Mouse (Mus musculus) kidney, postnatal 10 days (tissue): ENCODE data around the gene Lgals12.

Source experiments
- DNase-seq: peaks from one replicate; pipeline ENCODE4 v3.0.0; 2021; ENCODE audit warnings: mixed read lengths

Gene Lgals12

DNA sequence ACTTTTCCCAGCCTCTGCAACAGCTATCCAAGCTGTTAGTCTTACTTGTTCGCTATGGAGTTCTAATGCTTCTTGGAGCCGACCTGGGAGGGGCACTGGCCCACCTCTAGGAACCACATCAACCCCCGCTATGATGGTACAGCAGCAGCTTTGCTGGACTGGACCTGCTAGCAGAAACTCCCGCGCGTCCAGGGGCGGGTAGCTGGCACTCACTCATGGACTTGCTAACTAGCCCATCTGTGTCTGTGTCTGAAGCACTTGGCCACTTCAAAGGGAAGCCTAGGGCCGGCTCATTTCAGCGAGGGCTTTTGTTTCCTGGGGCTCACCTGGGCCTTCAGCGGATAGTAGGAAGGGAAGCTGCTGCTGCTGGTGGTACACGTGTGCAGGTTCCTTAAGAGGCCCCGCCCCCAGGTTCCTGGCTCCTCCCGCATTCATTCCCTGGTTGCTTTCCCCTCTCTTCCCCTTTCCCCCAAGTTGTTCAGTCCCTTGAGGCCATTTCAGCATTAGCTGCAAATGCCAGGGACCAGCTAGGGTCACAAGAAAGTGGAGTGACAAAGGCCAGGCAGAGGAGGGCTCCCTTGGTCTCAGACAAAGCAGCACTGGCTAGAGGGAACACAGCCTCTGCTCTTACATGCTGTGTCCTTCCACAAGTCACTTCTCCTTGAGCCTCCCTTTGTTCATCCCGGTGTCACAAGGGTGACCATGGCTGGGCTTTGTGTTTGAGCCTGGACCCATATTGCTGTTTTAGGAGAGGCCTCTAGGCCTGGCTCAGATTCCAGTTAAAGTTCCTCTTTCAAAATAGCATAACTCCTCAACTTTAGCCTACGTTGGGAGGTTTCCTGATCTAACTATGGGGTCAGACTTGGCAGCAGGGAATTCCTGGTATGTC is at the start of gene Lgals12:
Gene Lgals12, minus strand, starts transcription at position 393 of the 889 bp plus-strand sequence.
- peak; percentile 41 for DNase-seq

DNA sequence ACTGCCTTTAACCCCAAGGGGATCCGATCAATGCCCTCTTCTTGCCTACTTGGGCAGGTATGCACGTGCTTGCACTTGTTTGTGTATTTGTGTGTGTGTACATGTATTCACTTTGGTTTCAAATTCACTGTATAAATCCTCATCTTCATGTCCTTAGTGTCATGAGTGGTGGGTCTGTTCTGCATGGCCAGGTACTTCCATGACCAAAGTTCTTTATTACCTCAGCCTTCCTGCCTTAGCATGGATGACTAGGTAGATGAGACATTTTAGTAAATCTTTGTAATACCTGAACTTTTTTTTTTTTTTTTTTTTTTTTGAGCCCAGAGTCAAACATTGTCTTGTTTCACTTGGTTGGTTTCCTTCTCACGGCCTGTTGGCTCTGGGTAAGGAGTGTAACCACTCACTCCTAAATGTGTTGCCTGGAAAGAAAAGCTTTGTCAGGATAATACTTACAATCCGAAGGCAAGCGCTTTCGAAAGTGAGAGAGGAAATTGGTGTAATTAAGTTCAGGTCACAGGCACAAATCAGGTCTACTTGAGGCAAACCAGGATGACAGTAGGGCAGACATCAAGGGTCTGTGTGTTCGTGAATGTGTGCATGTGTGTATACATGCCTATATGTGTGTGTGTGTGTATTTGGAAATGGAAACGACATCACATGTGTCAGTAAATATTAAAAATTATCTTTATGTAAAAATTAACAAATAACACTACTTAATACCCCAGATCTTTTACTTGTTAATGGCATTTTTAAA is 42.1 kb upstream of the Lgals12 start:
- DNase-seq, result no peak

GRCm38 (mm10) chr19:7633786-7634185 is 26.8 kb upstream of the Lgals12 start:
- no peak for DNase-seq

DNA sequence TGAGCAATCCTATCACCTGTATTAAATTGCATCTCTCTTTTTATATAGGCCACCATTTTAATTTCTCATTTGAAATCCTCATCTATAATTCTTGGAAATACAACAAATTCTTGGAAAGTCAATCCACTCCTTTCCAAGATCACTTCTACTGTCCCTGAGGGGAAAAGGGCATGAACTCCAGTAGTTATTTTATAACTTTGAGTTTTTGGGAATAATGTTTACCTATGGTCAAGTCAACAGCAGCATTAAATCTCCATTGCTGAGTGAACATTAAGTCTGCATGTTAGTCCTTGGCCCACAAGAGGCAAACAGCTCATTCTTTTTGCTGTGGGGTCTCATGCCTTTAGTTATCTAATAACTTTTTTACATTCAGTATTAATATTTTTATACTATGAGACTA is 26.0 kb upstream of the Lgals12 start:
- DNase-seq, result no peak

- peak; percentile 86 for DNase-seq
Observed at GRCm38 (mm10) chr19:7617696-7618095, 10.7 kb upstream of the Lgals12 start.

DNA sequence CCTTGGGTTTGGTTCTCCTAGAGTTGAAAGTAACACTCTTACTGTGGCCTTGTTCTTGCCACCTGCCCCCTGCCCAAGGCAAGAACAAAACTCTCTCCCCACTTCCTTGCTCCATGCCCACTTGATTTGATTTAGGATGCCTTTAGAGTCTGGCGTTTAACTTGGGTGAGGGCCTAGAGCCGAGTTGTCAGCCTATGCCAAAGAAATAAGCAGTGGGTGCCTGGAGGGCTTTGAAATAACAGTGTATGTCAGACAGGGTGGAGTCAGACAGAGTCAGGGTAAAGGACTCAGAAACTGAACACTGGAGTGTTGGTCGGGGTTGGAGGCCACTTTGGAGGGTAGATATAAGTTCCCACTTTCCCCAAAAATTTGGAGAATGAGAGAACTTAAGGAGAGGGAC is 10.1 kb upstream of the Lgals12 start:
- DNase-seq, result no peak

- DNase-seq, result no peak
Observed at GRCm38 (mm10) chr19:7616231-7616930, 9.4 kb upstream of the Lgals12 start.

- no peak for DNase-seq
Observed at GRCm38 (mm10) chr19:7613151-7613550, 6.2 kb upstream of the Lgals12 start.

- peak; percentile 47 for DNase-seq
Observed at GRCm38 (mm10) chr19:7611942-7612757, 5.2 kb upstream of the Lgals12 start, which contains the start of gene Hrasls5. Gene Hrasls5 (plus strand): TSS chr19:7612541.

DNA sequence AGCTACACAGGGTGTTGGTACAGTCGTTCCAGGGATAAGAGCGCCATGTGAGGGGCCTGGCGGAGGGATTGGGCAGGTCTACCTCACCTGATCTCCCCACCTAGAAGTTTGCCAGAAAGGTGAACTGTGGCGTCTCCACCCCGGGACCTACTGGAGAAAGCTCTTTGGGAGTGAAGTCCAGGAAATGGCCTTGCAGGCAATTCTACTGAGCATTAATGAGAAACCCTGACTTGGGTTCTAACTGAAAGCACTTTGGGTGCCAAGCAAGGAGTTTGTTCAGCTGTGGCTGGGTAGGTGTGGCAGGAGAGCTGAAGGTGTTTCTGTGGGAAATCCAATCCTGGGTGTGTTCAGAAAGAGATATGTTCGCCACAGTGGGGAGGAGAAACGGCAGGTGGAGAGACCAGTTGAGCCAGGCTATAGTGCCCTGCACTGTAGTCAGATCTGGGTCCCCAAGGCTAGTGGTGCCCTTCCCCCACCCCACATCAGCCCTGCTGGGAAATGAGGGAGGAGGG is 753 bp upstream of the Lgals12 start:
- DNase-seq, result no peak

- peak; percentile 90 for DNase-seq
Observed at GRCm38 (mm10) chr19:7605930-7606783, 836 bp downstream of the Lgals12 start.

GRCm38 (mm10) chr19:7605013-7605412 is 2.0 kb downstream of the Lgals12 start:
- no peak for DNase-seq

DNA sequence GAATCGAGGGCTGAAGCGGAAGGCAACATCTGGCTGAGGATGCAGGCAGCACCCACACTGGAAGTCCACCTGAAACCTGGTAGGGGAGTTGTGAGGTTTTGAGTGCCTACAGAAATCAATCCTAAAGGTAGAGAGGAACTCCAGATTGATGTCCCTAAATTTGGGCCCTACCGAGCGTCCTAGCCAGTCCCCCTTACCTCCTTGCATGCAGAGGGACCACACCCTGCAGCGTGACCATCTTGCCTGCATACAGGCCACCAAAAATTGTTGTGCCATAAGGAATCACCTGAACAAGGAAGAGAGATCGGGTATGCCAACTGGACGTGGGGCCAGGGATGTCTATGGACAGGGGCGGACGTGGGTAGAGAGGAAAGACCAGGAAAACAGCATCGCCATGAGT is 2.9 kb downstream of the Lgals12 start:
- DNase-seq, result no peak

DNA sequence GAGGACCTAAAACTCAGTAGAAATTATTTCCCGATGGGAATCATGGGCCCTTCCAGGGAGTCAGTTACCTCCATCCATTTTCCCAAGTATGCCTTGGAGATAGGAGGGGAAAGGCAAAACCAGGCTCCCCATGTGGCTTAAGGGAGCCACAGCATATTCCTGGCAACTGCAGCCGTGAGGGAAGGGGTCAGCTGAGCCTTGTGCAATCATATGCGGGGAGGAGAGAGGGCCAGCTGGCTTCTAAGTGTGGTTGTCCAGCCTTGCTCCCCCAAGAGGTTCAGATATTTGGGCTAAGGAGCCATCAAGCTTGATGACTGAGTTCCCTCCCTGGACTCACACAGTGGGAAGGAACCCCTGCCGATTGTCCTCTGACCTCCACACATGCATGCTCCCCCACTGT is 5.4 kb downstream of the Lgals12 start:
- no peak for DNase-seq

DNA sequence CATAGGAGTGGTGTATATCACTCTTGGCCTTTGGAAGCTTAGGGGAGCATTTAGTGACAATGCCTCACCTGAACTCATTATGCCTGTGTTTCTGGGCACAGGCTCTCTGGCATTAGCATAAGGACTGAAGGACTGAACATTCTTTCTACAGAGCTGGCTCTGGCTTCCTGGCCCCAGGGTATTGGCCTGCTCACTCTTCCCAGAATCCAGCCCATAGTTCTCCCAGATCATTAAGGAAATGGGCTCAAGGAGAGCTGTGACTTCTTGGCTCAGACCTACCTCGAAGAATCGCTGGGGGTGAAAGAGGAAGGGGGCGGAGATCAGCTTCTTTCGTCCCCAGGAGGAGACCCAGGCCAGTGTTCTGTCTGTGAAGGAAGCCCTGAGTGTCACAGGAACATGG is 8.5 kb downstream of the Lgals12 start:
- no peak for DNase-seq

DNA sequence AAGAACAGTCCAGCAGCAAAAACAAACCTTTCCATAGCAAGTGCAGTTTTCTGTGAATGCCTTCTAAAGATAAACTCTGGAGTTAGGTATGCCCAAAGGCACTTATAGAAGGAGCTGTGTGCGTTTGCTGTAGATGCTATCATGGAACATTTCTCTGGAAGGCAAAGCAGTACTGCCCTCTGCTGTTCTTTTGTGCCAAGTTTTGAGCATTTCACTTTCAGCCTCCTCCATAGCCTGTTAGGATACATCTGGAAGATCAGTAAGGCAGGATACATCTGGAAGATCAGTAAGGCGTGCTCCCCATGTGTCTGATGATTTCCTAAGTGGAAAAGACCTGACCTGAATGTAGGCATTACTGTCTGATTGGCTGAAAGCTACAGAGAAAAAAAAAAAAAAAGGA is 11.5 kb downstream of the Lgals12 start:
- DNase-seq, result peak; percentile 61

GRCm38 (mm10) chr19:7592018-7592417 is 15.0 kb downstream of the Lgals12 start:
- peak; percentile 43 for DNase-seq

- no peak for DNase-seq
Observed at GRCm38 (mm10) chr19:7590795-7591194, 16.2 kb downstream of the Lgals12 start.

DNA sequence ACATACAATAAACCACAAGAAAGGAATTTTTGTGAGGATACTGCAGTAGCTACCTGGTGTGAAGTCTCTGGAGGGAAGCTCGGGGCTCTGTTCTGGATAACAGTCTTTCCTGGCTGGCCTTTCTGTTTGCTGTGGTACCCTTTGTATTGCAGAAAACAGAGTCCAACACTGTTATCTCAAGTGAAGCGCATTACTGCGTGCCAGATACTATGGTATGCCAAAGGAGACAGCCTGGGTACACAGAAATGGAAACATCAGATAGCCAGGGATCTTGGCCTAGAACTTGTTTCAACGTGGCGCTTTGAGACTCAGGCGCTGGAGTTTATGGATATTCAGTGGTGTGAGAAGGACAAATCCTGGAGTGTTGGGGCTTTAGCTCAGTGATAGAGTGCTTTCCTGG is 21.2 kb downstream of the Lgals12 start:
- DNase-seq, result no peak

- DNase-seq, result no peak
Observed at GRCm38 (mm10) chr19:7585279-7585678, 21.7 kb downstream of the Lgals12 start.

DNA sequence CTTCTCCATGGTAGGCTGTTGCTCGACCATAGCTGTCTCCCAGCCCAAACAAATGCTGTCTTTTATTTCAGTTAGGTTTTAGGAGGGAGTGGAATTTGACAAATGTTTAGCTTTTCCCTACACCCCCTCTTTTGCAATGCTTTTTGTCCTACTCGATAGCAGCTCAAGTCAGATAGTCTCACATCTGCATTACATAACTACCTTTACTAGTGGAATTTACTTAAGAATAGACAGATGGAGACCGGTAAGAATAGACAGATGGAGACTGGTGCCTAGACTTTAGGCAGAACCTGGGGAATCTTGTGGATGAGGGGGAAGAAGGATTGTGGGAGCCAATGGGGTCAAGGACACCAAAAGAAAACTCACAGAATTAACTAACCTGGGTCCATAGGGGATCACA is 23.4 kb downstream of the Lgals12 start:
- no peak for DNase-seq
